Mouse (Mus musculus) adrenal gland, postnatal 0 days (tissue): ENCODE results near the gene Ptger2. TPM values are rescaled to one million over a fixed set of nuclear protein-coding genes. Genes with fewer than 3 reads are reported as not detected.

Experiments used
- microRNA-seq: library from miRNA; unstranded; fragments of <30 nt; microRNA quantifications from one replicate; pipeline ENCODE4, GENCODE M21; 2016; ENCODE audit warnings: borderline replicate concordance; ENCODE audit not compliant: insufficient number of aligned reads
- polyA plus RNA-seq: library from polyadenylated mRNA; unstranded; fragments of >200 nt; fragmentation: Nextera tagmentation; extraction: Ambion mirVana; gene quantifications from 2 replicates; pipeline ENCODE4 v1.2.1, GENCODE M21; 2015

Gene Ptger2
- polyA plus RNA-seq = 0.20 and 0.65 TPM in 2 replicates

GRCm38 (mm10) chr14:44987674-44988355 lies at the start of gene Ptger2:
Ptger2 (plus strand) TSS chr14:44988195.

Small RNA genes within 50 kb of the gene (microRNA-seq; reads per million reads assigned to microRNA genes)
- not detected for gene Mir327

Other genes starting within 250 kb of the Ptger2 start
- not detected in 2 replicates for gene Gm8267, start 237.9 kb upstream of the Ptger2 start, polyA plus RNA-seq
- gene Ptgdr, start 128.8 kb upstream of the Ptger2 start, polyA plus RNA-seq = 0.06 TPM in 1 of 2 replicates, not detected in the other
- 1.8 and 2.4 TPM in 2 replicates for gene Gpr137c, start 231.5 kb downstream of the Ptger2 start, polyA plus RNA-seq
- gene Txndc16, start 232.1 kb downstream of the Ptger2 start, polyA plus RNA-seq = 16.6 and 25.2 TPM in 2 replicates